Mouse (Mus musculus): ENCODE measurements at regions not wholly inside any gene's neighbourhood (a gene's known extent, or its start where the extent isn't known, plus 50 kb on each side); places are given as distances from the start of the nearest gene placed in this dataset.

DNA sequence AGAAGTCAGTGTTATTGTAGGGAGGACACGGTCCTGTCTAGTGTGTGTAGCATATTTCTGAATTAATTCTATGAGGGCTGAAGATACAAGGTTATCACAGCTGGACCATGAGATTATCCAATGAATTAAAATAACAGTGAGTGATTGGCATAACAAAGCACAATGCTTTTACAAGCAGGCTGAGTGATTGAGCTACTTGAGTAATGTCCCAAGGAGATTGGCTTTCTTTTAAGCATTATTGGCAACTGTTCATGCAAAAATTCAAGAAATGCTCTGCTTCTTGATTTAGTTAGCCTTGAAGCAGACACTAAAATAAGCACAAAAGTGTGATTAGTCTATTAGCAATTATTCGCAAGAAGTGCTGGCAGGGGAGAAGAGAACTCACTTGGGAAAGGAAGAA lies 219.4 kb upstream of the Etaa1 start:
- TF ChIP-seq CTCF (IDR thresholded peaks at IDR 0.05; ENCODE audit: extremely low read depth, insufficient read depth, insufficient read length, insufficient replicate concordance) = no peak
- TF ChIP-seq POLR2A (IDR thresholded peaks at IDR 0.05; ENCODE audit: low read depth, low read length) = no peak

Measured in spleen, adult 2 months (tissue).